Comparison of ENCODE assay signal across 7 mouse cellular contexts in the genomic region with DNA sequence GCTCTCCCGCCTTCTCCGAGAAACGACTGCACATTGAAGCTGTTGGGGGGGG. TPM values are rescaled to one million over a fixed set of nuclear protein-coding genes. Genes with fewer than 3 reads are reported as not detected.
A peak's percentile ranks its signal among the peaks of the same experiment; 100 is the strongest.
DNase-seq lines count a peak whose midpoint lies in the region; ATAC-seq and TF ChIP-seq lines count a peak whose summit lies in the region.

Gene Zfp384 (plus strand): TSS at position 17 of the 52 bp plus-strand sequence.

- TF ChIP-seq EP300 in MEL (IDR thresholded peaks at IDR 0.05; ENCODE audit: low read depth in 1 of 2, low read length in 2 of 2), result no peak

- peak within 1 kb of the TSS; percentile 79 for H3K4me2 ChIP-seq in hindbrain, embryonic 16.5 days (ENCODE audit: low read length)

- 0% methylated on average over 3 of the region's 3 CpGs for WGBS in hindbrain, embryonic 16.5 days

- no peaks in the 10 kb centered on the region for H3K9me3 ChIP-seq in E14TG2a.4 (ENCODE audit: low read length)
- H3K9me3 ChIP-seq in MEL (replicated peaks; ENCODE audit: insufficient read depth, low read length), result no peaks in the 10 kb centered on the region
- no peaks in the 10 kb centered on the region for H3K9me3 ChIP-seq in hindbrain, embryonic 16.5 days (ENCODE audit: control insufficient read depth, low read length)

- peaks cover 42% of the 10 kb centered on the region for H3K36me3 ChIP-seq in E14TG2a.4 (ENCODE audit: insufficient read depth, low read length)
- peaks cover 2 to 28% of the 10 kb centered on the region in 2 experiments for H3K36me3 ChIP-seq in MEL (ENCODE audit: control insufficient read depth in 1 of 2, insufficient read depth in 2 of 2, low read length in 2 of 2)
- no peaks in the 10 kb centered on the region; the same call in 1 of the 2 replicates for H3K36me3 ChIP-seq in hindbrain, embryonic 16.5 days (ENCODE audit: control insufficient read depth, insufficient read depth, low read length)

- TF ChIP-seq CTCF in E14TG2a.4 (conservative IDR thresholded peaks at IDR 0.05; ENCODE audit: low read length) (no peak), MEL (IDR thresholded peaks at IDR 0.05 in 2 of 3, conservative IDR thresholded peaks at IDR 0.05 in 1 of 3; ENCODE audit: control insufficient read depth in 1 of 3, insufficient read depth in 1 of 3, low read depth in 2 of 3, low read length in 3 of 3, poor library complexity in 1 of 3, severe bottlenecking in 1 of 3) (no peak)

- H3K4me3 ChIP-seq in E14TG2a.4 (replicated peaks; ENCODE audit: low read length), result peak within 1 kb of the TSS; percentile 87
- H3K4me3 ChIP-seq in MEL (ENCODE audit: control insufficient read depth in 1 of 2, insufficient read depth in 1 of 2, low read depth in 2 of 2, low read length in 2 of 2), result peak within 1 kb of the TSS; percentile 65 to 94
- peak within 1 kb of the TSS; percentile 87 for H3K4me3 ChIP-seq in hindbrain, embryonic 16.5 days (ENCODE audit: low read length)

- TF ChIP-seq POLR2A in MEL (IDR thresholded peaks at IDR 0.05; ENCODE audit: control insufficient read depth in 1 of 2, insufficient read depth in 1 of 2, low read depth in 1 of 2, low read length in 2 of 2, poor library complexity in 1 of 2), result no peak

- H3K4me1 ChIP-seq in E14TG2a.4 (replicated peaks; ENCODE audit: low read depth, low read length) (peaks cover 65% of the 10 kb centered on the region), MEL (ENCODE audit: control insufficient read depth in 1 of 2, insufficient read depth in 2 of 2, low read length in 2 of 2) (peaks cover 3 to 15% of the 10 kb centered on the region in 2 experiments)
- peaks cover 17% of the 10 kb centered on the region for H3K4me1 ChIP-seq in hindbrain, embryonic 16.5 days (ENCODE audit: control insufficient read depth, insufficient read depth, low read depth, low read length)

- H3K27ac ChIP-seq in MEL (ENCODE audit: control insufficient read depth, low read depth, low read length), result peak within 1 kb of the TSS; percentile 98
- peak within 1 kb of the TSS; percentile 100 for H3K27ac ChIP-seq in hindbrain, embryonic 16.5 days (ENCODE audit: low read depth, low read length)

- H3K79me2 ChIP-seq in MEL (ENCODE audit: control insufficient read depth, insufficient read depth, low read length, poor library complexity), result peaks cover 36% of the 10 kb centered on the region

- no peak for DNase-seq in MEL (ENCODE audit: low read depth, low spot score)
- no peak for DNase-seq in gastrocnemius, adult 18-20 months (ENCODE audit: low spot score)
- DNase-seq in cerebellum, postnatal 4 days (ENCODE audit: low spot score in 2 of 2), result no peak
- DNase-seq in cerebellum, adult 9-10 months, result no peak

- peak within 1 kb of the TSS; percentile 95 for H3K9ac ChIP-seq in MEL (ENCODE audit: control insufficient read depth, low read depth, low read length, poor library complexity, severe bottlenecking)
- peak within 1 kb of the TSS; percentile 96 for H3K9ac ChIP-seq in hindbrain, embryonic 16.5 days (ENCODE audit: low read depth, low read length)

- TF ChIP-seq RAD21 in MEL (IDR thresholded peaks at IDR 0.05; ENCODE audit: low read depth, low read length), result no peak

- no peak for ATAC-seq in hindbrain, embryonic 16.5 days
- no peak for ATAC-seq in megakaryocyte, adult 5-6 weeks (ENCODE audit: poor library complexity, severe bottlenecking)

- H3K27me3 ChIP-seq in E14TG2a.4 (ENCODE audit: insufficient read depth, low read length) (no peaks in the 10 kb centered on the region), MEL (ENCODE audit: control insufficient read depth in 1 of 2, insufficient read depth in 2 of 2, low read length in 2 of 2) (no peaks in the 10 kb centered on the region)
- no peaks in the 10 kb centered on the region for H3K27me3 ChIP-seq in hindbrain, embryonic 16.5 days (replicated peaks; ENCODE audit: control insufficient read depth, insufficient read depth, low read length)

TF ChIP-seq in MEL, 35 proteins besides CTCF, POLR2A, EP300 and RAD21:
- no peak for TF ChIP-seq ZMIZ1 (IDR thresholded peaks at IDR 0.05; ENCODE audit: low read depth, low read length)
TF ChIP-seq in MEL: peak in this region for 0.

RNA-seq across cellular contexts. Expression of gene Zfp384, which starts in this region (rescaled TPM):
- 19.2 and 19.5 TPM in 2 replicates for total RNA-seq in MEL (2012; rRNA removed)
- polyA plus RNA-seq in MEL (2012; ENCODE audit: insufficient read depth in 1 of 2, insufficient read length in 2 of 2, low read depth in 1 of 2, low replicate concordance in 2 of 2, missing spikeins in 1 of 2), result 10 to 100 TPM in 1 of 2 experiments, not detected in 1; 57.4 TPM
- 10 to 100 TPM; 22.4 to 24.0 TPM for total RNA-seq in gastrocnemius, adult 18-20 months (2021)
- polyA plus RNA-seq in hindbrain, embryonic 16.5 days (2015; fragmentation: Nextera tagmentation; extraction: Ambion mirVana), result 11.6 and 15.2 TPM in 2 replicates
- 67.0 and 70.0 TPM in 2 replicates for total RNA-seq in megakaryocyte, adult 5-6 weeks (2015)
- 34.1 and 36.0 TPM in 2 replicates for total RNA-seq in megakaryocyte, adult 5-6 weeks (2017)
